Mouse (Mus musculus) myocyte (in vitro differentiated cells): ENCODE results near the gene Lrig1.

ENCODE experiments used
- CEBPB ChIP-seq: IDR thresholded peaks from 2 replicates; pipeline ENCODE4 v1.6.1; 2011; ENCODE audit warnings: mild to moderate bottlenecking, moderate library complexity; ENCODE audit not compliant: poor library complexity, insufficient read depth, severe bottlenecking
- E2F4 ChIP-seq: IDR thresholded peaks from one replicate; pipeline ENCODE4 v1.6.1; 2011; ENCODE audit warnings: mild to moderate bottlenecking, control low read depth, moderate library complexity; ENCODE audit not compliant: insufficient read depth
- MAX ChIP-seq: IDR thresholded peaks from one replicate; pipeline ENCODE4 v1.6.1; 2011; ENCODE audit warnings: low read depth, mild to moderate bottlenecking, control low read depth
- MYOG ChIP-seq, 3 experiments: IDR thresholded peaks; one replicate each; pipeline ENCODE4 v1.6.1; 2011; ENCODE audit warnings: control low read depth in 2 of 3, low read depth in 2 of 3, mild to moderate bottlenecking in 2 of 3; ENCODE audit not compliant: insufficient read length in 2 of 3, control insufficient read depth in 1 of 3, insufficient read depth in 1 of 3
- POLR2A ChIP-seq: IDR thresholded peaks from one replicate; pipeline ENCODE4 v1.6.1; 2011; ENCODE audit warnings: low read depth, mild to moderate bottlenecking, control low read depth, moderate library complexity; ENCODE audit not compliant: insufficient read length
- POLR2AphosphoS2 ChIP-seq: IDR thresholded peaks from one replicate; pipeline ENCODE4 v1.6.1; 2011; ENCODE audit warnings: low read depth, control low read depth; ENCODE audit not compliant: insufficient read length
- SRF ChIP-seq: IDR thresholded peaks from one replicate; pipeline ENCODE4 v1.6.1; 2011; ENCODE audit warnings: low read depth; ENCODE audit not compliant: control insufficient read depth, insufficient read length
- TCF3 ChIP-seq: IDR thresholded peaks from one replicate; pipeline ENCODE4 v1.6.1; 2011; ENCODE audit warnings: low read depth, control low read depth; ENCODE audit not compliant: insufficient read length
- USF1 ChIP-seq: IDR thresholded peaks from one replicate; pipeline ENCODE4 v1.6.1; 2011; ENCODE audit warnings: low read depth, mild to moderate bottlenecking, control low read depth, moderate library complexity

DNA sequence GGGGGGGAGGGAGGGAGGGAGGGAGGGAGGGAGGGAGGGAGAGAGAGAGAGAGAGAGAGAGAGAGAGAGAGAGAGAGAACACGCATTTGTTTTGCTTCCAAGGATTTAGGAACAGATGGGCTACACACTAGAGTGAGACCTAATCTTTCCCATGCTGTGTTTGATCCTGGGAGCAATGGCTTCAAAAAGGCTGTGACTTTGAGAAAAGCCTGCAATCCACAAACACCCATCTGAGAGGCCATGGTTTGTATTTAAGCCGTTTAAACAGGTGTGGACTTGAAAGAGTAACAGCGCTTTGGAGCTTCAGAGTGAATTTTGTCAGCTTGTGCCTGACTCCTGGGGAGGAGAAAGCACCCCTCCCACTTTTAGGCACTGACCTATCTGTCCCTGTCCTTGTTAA is 29.2 kb upstream of the Lrig1 start:
- TF ChIP-seq POLR2AphosphoS2 (no peak), MAX (no peak), POLR2A (no peak), MYOG (IDR thresholded peaks at IDR 0.05; ENCODE audit: control insufficient read depth in 1 of 3, insufficient read depth in 1 of 3, insufficient read length in 2 of 3, low read depth in 2 of 3) (no peak), TCF3 (no peak), E2F4 (no peak), SRF (no peak), USF1 (no peak), CEBPB (no peak)
